Mouse (Mus musculus): Measurements from ENCODE around the gene Pgap1. TPM values are rescaled to one million over a fixed set of nuclear protein-coding genes. Genes with fewer than 3 reads are reported as not detected.

Gene Pgap1
- polyA plus RNA-seq (2012; ENCODE audit: insufficient read depth, insufficient read length, missing spikeins): 30.1 and 33.2 TPM in 2 replicates

- Histone ChIP-seq H3K4me1 (ENCODE audit: control insufficient read depth, insufficient read depth, low read length) (peaks cover 14% of the 10 kb centered on the region), H3K27ac (ENCODE audit: insufficient read depth, low read depth, low read length) (peak within 1 kb of the TSS; percentile 70), H3K4me3 (ENCODE audit: insufficient read depth, low read length) (peak within 1 kb of the TSS; percentile 73)
- TF ChIP-seq POLR2A (IDR thresholded peaks at IDR 0.05; ENCODE audit: borderline replicate concordance, low read depth, low read length) (no peak), CTCF (IDR thresholded peaks at IDR 0.05; ENCODE audit: low read depth, low read length) (no peak)
These were observed at the start of gene Pgap1 for GRCm38 (mm10) chr1:54557301-54558229. Gene Pgap1, minus strand, starts transcription at chr1:54557684.

GRCm38 (mm10) chr1:54606936-54607335 lies 49.5 kb upstream of the Pgap1 start:
- H3K4me3 ChIP-seq (ENCODE audit: insufficient read depth, low read length): no peak overlapping the region
- TF ChIP-seq POLR2A (IDR thresholded peaks at IDR 0.05; ENCODE audit: borderline replicate concordance, low read depth, low read length): no peak
- no peak for TF ChIP-seq CTCF (IDR thresholded peaks at IDR 0.05; ENCODE audit: low read depth, low read length)
- H3K4me1 ChIP-seq (ENCODE audit: control insufficient read depth, insufficient read depth, low read length): peaks cover 5% of the 10 kb centered on the region; the same call in 1 of the 2 replicates

DNA sequence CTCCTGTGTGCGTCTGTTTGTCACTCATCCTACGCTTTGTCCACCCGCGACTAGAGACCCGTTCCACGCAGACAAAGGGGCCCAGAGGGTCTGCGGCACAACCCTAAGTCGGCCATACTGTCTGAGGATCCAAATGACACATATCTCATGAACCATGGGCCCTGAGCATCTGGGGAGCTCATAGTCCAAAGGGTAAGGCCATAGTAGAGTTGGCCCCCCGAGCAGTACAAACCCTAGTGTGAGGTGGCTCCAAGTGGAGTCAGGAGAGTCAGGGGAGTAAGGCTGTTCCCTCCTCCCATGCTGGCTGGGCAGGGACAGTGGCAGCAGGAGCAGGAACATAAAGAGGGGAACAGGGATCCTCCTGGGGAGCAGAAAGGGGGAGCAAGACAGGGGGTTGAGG lies 44.2 kb upstream of the Pgap1 start:
- peaks cover 10% of the 10 kb centered on the region for H3K4me1 ChIP-seq (ENCODE audit: control insufficient read depth, insufficient read depth, low read length)
- H3K27ac ChIP-seq (ENCODE audit: insufficient read depth, low read depth, low read length): no peak overlapping the region
- no peak for TF ChIP-seq CTCF (IDR thresholded peaks at IDR 0.05; ENCODE audit: low read depth, low read length)
- no peak for TF ChIP-seq POLR2A (IDR thresholded peaks at IDR 0.05; ENCODE audit: borderline replicate concordance, low read depth, low read length)
- no peak overlapping the region for H3K4me3 ChIP-seq (ENCODE audit: insufficient read depth, low read length)

More at GRCm38 (mm10) chr1:54606936-54607335, 49.5 kb upstream of the Pgap1 start:
- H3K27ac ChIP-seq (ENCODE audit: insufficient read depth, low read depth, low read length): no peak overlapping the region

DNA sequence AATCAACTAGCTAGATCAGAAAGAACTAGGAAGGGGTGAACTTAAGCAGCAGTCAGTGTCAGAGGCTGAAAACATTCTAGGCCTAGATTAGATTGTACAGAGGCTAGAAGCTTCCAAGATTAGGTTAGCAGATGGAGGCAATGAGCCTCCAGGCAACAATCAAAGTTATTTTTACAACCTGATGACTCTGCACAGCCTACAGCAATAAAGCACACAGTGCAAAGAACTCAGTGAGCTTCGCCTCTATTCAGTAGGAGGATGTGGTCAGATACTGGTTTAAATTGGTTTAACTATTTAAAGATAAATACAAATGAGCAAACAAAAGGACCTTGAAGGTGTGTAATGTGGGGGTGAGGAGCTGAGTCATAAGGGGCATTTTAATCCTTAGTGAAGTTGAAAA lies 42.8 kb upstream of the Pgap1 start:
- peaks cover 10% of the 10 kb centered on the region for H3K4me1 ChIP-seq (ENCODE audit: control insufficient read depth, insufficient read depth, low read length)
- TF ChIP-seq CTCF (IDR thresholded peaks at IDR 0.05; ENCODE audit: low read depth, low read length) (no peak), POLR2A (IDR thresholded peaks at IDR 0.05; ENCODE audit: borderline replicate concordance, low read depth, low read length) (no peak)
- no peak overlapping the region for H3K27ac ChIP-seq (ENCODE audit: insufficient read depth, low read depth, low read length)
- H3K4me3 ChIP-seq (ENCODE audit: insufficient read depth, low read length): no peak overlapping the region

GRCm38 (mm10) chr1:54597594-54598217 lies 40.2 kb upstream of the Pgap1 start:
- H3K27ac ChIP-seq (ENCODE audit: insufficient read depth, low read depth, low read length): no peak overlapping the region
- H3K4me1 ChIP-seq (ENCODE audit: control insufficient read depth, insufficient read depth, low read length): peaks cover 6% of the 10 kb centered on the region
- TF ChIP-seq CTCF (IDR thresholded peaks at IDR 0.05; ENCODE audit: low read depth, low read length): no peak
- TF ChIP-seq POLR2A (IDR thresholded peaks at IDR 0.05; ENCODE audit: borderline replicate concordance, low read depth, low read length): no peak
- no peak overlapping the region for H3K4me3 ChIP-seq (ENCODE audit: insufficient read depth, low read length)

DNA sequence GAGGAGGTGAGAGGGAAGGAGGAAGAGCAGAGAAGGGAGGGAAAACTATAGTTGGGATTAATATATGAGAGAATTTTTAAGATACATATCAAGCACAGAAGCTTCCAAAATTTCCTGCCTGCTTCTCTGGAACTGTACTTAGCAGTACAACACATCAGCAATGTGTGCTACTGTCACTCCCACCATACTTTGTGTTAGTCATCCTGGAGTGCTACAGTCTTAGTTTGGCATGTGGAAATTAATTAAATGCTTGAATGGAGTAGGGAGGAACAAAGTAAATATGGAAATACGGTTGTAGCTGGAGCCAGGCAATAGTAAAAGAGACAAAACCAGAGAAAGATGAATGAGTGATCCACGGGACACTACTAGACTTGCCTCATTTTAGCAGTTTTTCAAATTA lies 38.7 kb upstream of the Pgap1 start:
- H3K4me3 ChIP-seq (ENCODE audit: insufficient read depth, low read length): no peak overlapping the region
- no peak overlapping the region for H3K27ac ChIP-seq (ENCODE audit: insufficient read depth, low read depth, low read length)
- peaks cover 6% of the 10 kb centered on the region for H3K4me1 ChIP-seq (ENCODE audit: control insufficient read depth, insufficient read depth, low read length)
- TF ChIP-seq CTCF (IDR thresholded peaks at IDR 0.05; ENCODE audit: low read depth, low read length) (no peak), POLR2A (IDR thresholded peaks at IDR 0.05; ENCODE audit: borderline replicate concordance, low read depth, low read length) (no peak)

- TF ChIP-seq CTCF (IDR thresholded peaks at IDR 0.05; ENCODE audit: low read depth, low read length) (no peak), POLR2A (IDR thresholded peaks at IDR 0.05; ENCODE audit: borderline replicate concordance, low read depth, low read length) (no peak)
- Histone ChIP-seq H3K4me1 (ENCODE audit: control insufficient read depth, insufficient read depth, low read length) (peaks cover 27% of the 10 kb centered on the region), H3K4me3 (ENCODE audit: insufficient read depth, low read length) (no peak overlapping the region), H3K27ac (ENCODE audit: insufficient read depth, low read depth, low read length) (peak overlapping the region; percentile 9; the same call in 1 of the 2 replicates)
These were observed 29.6 kb upstream of the Pgap1 start for GRCm38 (mm10) chr1:54587076-54587475.

DNA sequence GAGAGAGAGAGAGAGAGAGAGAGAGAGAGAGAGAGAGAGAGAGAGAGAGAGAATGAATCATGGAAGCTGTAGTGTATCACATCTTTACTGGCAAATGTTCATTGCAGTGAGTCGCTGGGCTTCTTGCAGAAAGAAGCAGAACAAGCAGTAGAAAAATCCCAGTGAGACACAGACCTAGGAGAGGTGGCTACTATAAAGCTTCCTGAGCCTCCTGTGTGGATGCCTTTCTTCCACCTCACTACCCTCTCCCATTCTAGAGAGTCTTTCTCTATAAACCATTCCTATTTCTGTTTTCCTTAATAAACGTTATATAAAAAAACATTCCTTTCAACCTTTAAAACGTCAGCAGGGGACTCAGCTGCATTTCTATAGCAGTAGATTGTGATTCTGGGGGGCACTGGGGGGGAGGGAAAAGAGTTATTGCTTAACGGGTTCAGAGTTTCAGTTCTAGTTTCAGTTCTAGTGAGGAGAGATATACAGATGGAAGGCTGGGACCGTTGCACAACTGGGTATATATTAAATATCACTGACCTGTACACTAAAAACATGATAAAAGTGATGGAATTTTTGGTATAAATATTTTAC lies 28.6 kb upstream of the Pgap1 start:
- TF ChIP-seq CTCF (IDR thresholded peaks at IDR 0.05; ENCODE audit: low read depth, low read length) (no peak), POLR2A (IDR thresholded peaks at IDR 0.05; ENCODE audit: borderline replicate concordance, low read depth, low read length) (no peak)
- peak overlapping the region; percentile 59 for H3K27ac ChIP-seq (ENCODE audit: insufficient read depth, low read depth, low read length)
- peaks cover 27% of the 10 kb centered on the region for H3K4me1 ChIP-seq (ENCODE audit: control insufficient read depth, insufficient read depth, low read length)
- peak overlapping the region; percentile 13; the same call in 1 of the 2 replicates for H3K4me3 ChIP-seq (ENCODE audit: insufficient read depth, low read length)

- Histone ChIP-seq H3K4me1 (ENCODE audit: control insufficient read depth, insufficient read depth, low read length) (peaks cover 27% of the 10 kb centered on the region), H3K27ac (ENCODE audit: insufficient read depth, low read depth, low read length) (peak overlapping the region; percentile 59), H3K4me3 (ENCODE audit: insufficient read depth, low read length) (peak overlapping the region; percentile 7; the same call in 1 of the 2 replicates)
- TF ChIP-seq POLR2A (IDR thresholded peaks at IDR 0.05; ENCODE audit: borderline replicate concordance, low read depth, low read length) (no peak), CTCF (IDR thresholded peaks at IDR 0.05; ENCODE audit: low read depth, low read length) (no peak)
These were observed 27.9 kb upstream of the Pgap1 start for GRCm38 (mm10) chr1:54585278-54585846.
